Mouse (Mus musculus) thymus, adult 2 months (tissue): ENCODE data around the gene Pgpep1l. TPM values are rescaled to one million over a fixed set of nuclear protein-coding genes. Genes with fewer than 3 reads are reported as not detected.

Experiments used
- DNase-seq: peaks from one replicate; pipeline ENCODE4 v3.0.0; 2021
- H3K27ac ChIP-seq: fragments of 200-500 bp; 2 replicates; pipeline ENCODE4 v1.5.1; 2012; ENCODE audit warnings: low read length, control low read depth; ENCODE audit not compliant: control insufficient read depth, insufficient read depth
- H3K27me3 ChIP-seq: fragments of 200-500 bp; 2 replicates; pipeline ENCODE4 v1.6.1; 2012; ENCODE audit warnings: mild to moderate bottlenecking, low read length, moderate library complexity, mixed read lengths; ENCODE audit not compliant: control insufficient read depth, insufficient read depth
- H3K36me3 ChIP-seq: fragments of 200-500 bp; 2 replicates; pipeline ENCODE4 v1.6.1; 2012; ENCODE audit warnings: mild to moderate bottlenecking, low read length, moderate library complexity; ENCODE audit not compliant: control insufficient read depth, insufficient read depth
- H3K4me1 ChIP-seq: fragments of 200-500 bp; replicated peaks from 2 replicates; pipeline ENCODE4 v1.6.1; 2012; ENCODE audit warnings: low read length; ENCODE audit not compliant: control insufficient read depth, insufficient read depth
- H3K4me3 ChIP-seq: fragments of 200-500 bp; 2 replicates; pipeline ENCODE4 v1.5.1; 2012; ENCODE audit warnings: mild to moderate bottlenecking, low read length, control low read depth, moderate library complexity; ENCODE audit not compliant: control insufficient read depth, insufficient read depth
- CTCF ChIP-seq: fragments of 200-500 bp; IDR thresholded peaks from 2 replicates; pipeline ENCODE4 v1.5.1; 2012; ENCODE audit warnings: mild to moderate bottlenecking, control low read depth, low read length, moderate library complexity, borderline replicate concordance; ENCODE audit not compliant: control insufficient read depth, poor library complexity, insufficient read depth; ENCODE audit errors: extremely low read depth
- POLR2A ChIP-seq: fragments of 200-500 bp; IDR thresholded peaks from 2 replicates; pipeline ENCODE4 v1.6.1; 2012; ENCODE audit warnings: mild to moderate bottlenecking, low read length, control low read depth, moderate library complexity; ENCODE audit not compliant: control insufficient read depth, poor library complexity, insufficient read depth; ENCODE audit errors: extremely low read depth
- WGBS: fragments of 180-500 bp; shearing (Covaris S2); methylation state at CpG from one replicate; pipeline ENCODE4 v1.1.7; 2018; 5-methylcytosine and 5-hydroxymethylcytosine counted together
- polyA plus RNA-seq: library from polyadenylated mRNA; depleted of rRNA; stranded (reverse); fragments of >200 nt; gene quantifications from 2 replicates; pipeline ENCODE4 v1.2.3, GENCODE M21; 2012

The Pgpep1l gene
- polyA plus RNA-seq, 1 experiment: 1.5 TPM

DNA sequence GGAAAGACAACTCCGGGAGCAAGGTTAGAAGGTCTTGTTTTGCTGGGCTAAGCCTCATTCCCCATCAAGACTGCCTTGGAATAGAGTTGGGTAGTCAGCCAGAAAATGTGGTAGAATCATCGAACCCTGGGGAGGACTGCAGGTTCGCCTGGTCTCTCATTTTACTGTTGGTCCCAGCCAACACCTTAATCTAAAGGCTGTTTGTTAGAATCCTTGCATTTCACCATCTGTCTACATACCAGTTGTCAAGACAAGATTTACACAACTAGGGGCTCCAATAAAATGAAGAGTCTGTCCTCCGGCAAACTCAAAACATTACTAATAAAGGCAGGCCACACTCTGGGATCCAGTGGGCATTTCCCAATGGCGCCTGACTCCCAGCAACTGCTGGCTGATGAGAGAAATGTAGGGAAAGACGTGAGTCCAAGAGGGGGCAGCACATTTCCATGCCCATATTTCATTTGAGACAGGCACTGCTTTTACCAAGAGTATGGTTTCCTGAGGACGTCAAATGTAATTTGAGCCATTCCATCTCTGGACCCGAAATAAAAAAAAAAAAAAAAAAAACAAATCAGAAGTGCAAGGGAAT is 1.3 kb downstream of the Pgpep1l start:
- WGBS: 60% methylated on average over 8 of the region's 8 CpGs

DNA sequence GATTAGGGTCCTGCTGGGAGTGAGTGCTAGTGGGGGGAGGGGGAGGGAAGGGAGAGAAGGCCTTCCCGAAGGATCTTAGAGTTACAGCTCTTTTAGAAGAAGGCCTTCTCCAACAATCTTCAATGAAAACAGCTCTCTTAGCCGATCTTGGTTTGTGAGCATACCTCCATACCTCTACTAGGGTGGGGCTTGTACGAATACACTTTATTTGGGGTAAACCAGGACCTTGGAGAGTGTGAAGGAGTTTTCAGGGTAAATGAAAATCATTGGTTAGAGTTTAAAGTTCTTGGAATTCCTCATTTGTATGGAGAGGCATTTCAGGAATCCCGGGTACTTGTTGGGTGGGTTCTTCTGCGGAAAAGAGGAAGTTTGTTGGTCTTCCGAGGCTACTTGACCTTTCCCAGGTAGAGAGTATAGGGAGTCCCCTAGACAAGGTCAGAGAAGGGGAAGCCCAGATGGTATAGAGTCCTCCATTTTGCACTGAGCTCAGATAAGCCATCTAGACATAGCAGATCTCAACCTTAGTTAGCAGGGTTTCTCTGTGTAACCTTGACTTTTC is 4.4 kb downstream of the Pgpep1l start:
- peaks cover 37% of the 10 kb centered on the region for H3K4me1 ChIP-seq

More for the DNA sequence above, 1.3 kb downstream of the Pgpep1l start:
- Histone ChIP-seq H3K27ac (no peak overlapping the region), H3K27me3 (no peaks in the 10 kb centered on the region), H3K36me3 (no peaks in the 10 kb centered on the region), H3K4me3 (no peak overlapping the region), H3K4me1 (peaks cover 44% of the 10 kb centered on the region)
- no peak for TF ChIP-seq POLR2A
- no peak for TF ChIP-seq CTCF
- DNase-seq: peak; percentile 40

DNA sequence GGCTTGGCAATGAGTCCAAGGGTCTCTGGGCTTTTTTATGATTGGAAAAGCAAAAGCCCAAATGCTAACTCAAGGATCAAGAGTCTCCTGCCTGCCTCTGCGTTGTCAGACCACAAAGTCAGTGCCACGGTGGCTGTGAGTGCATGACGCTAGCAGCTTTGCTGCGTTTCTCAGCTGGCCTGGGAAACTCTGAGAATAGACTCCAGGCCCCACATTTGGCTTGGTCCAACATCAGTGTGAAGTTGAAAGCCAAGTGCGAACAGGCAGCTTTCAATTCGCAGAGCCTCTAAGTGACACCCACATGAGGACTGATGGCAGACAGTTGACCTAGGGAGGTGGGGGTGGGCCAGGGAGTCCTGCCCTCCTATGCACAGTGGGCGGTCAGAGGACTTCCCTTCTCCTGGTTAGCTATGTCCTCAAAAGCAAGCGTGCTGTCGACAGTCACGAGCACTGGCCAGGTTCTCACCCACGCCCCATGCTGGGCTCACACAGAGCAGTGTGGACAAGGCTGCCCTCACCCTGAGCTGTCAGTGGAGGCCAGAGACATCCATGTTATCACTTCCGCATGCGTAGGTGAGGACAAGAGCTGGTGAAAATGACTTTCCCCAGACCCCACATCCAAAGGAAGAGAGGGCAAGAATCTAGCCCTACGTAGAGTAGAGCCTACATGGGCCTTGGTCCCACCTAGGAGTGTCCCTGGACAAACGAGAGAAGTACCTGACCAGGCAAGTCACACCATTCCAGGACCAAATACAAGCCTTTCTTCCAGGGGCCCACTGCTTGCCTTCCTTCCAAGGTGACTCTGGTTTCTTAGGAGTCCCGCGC is 5.5 kb downstream of the Pgpep1l start:
- Histone ChIP-seq H3K27me3 (no peaks in the 10 kb centered on the region), H3K4me3 (no peak overlapping the region), H3K36me3 (no peaks in the 10 kb centered on the region), H3K27ac (no peak overlapping the region), H3K4me1 (peaks cover 27% of the 10 kb centered on the region)
- WGBS: 66% methylated on average over 17 of the region's 17 CpGs
- DNase-seq: no peak
- no peak for TF ChIP-seq POLR2A
- no peak for TF ChIP-seq CTCF

More for the DNA sequence above, 4.4 kb downstream of the Pgpep1l start:
- Histone ChIP-seq H3K4me3 (no peak overlapping the region), H3K27ac (no peak overlapping the region), H3K27me3 (no peaks in the 10 kb centered on the region), H3K36me3 (no peaks in the 10 kb centered on the region)
- whole genome bisulfite sequencing: 89% methylated on average over 6 of the region's 6 CpGs
- no peak for TF ChIP-seq POLR2A
- TF ChIP-seq CTCF: no peak
- DNase-seq: no peak

DNA sequence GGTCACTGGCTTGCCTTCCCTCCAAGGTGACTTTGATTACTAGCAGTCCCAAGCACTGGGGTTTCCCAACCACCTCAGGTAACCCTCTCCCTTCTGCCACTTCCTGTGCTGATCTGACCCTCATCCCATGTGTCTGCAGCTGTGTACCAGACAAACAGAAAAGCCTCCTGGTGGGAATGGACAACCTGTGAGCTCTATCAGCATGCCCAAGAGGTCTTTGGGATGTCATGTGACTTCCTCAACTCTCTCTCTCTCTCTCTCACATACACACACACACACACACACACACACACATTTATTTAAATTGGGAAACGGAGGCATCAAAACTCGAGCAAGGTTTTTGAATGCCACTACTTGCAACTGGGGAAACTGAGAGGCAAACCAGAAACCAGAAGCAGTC is 6.3 kb downstream of the Pgpep1l start:
- DNase-seq: no peak
- no peaks in the 10 kb centered on the region for H3K36me3 ChIP-seq
- peaks cover 23% of the 10 kb centered on the region for H3K4me1 ChIP-seq
- WGBS: 20% methylated on average over 2 of the region's 2 CpGs
- no peaks in the 10 kb centered on the region for H3K27me3 ChIP-seq
- TF ChIP-seq POLR2A (no peak), CTCF (no peak)
- no peak overlapping the region for H3K4me3 ChIP-seq
- no peak overlapping the region for H3K27ac ChIP-seq

DNA sequence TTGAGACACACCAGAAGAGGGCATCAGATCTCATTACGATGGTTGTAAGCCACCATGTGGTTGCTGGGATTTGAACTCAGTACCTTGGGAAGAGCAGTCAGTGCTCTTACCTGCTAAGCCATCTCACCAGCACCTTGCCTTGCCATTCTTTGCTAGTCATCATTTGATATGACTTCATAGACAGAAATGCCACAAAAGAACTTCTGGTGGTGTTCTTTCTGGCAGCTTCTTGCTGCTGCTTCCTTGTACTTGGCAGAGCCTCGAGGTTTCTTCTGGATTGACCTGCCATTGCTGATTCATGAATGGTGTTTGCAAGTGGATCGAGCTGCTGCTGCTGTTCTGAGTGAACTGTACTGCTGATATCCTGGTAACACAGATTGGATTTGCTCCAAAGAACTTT is 13.1 kb downstream of the Pgpep1l start:
- Histone ChIP-seq H3K4me3 (no peak overlapping the region), H3K27ac (peak overlapping the region; percentile 21; the same call in 1 of the 2 replicates), H3K4me1 (peaks cover 8% of the 10 kb centered on the region), H3K36me3 (no peaks in the 10 kb centered on the region), H3K27me3 (no peaks in the 10 kb centered on the region)
- no peak for TF ChIP-seq CTCF
- no peak for TF ChIP-seq POLR2A
- DNase-seq: no peak
- WGBS: 93% methylated on average over 3 of the region's 3 CpGs

DNA sequence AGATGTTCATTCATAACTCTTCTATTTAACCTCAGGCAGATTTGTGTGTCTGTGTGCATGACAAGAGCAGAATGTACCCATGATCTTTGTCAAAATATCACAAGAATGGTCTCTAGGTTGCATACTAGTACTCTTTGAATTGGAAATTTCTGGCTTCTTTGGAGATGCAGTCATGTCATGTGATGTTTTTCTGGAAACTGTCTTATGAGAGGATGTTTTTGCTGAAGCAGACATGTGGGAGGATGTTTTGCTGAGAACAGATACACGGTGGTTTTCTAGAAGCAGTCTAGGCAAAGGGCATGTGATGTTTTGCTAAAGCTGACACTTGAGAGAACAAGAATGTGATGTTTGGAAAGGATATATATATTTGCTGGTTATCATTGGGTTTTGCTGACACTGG is 13.6 kb downstream of the Pgpep1l start:
- TF ChIP-seq CTCF (no peak), POLR2A (no peak)
- no peaks in the 10 kb centered on the region for H3K27me3 ChIP-seq
- no peak overlapping the region for H3K27ac ChIP-seq
- no peaks in the 10 kb centered on the region for H3K36me3 ChIP-seq
- no peak for DNase-seq
- no peak overlapping the region for H3K4me3 ChIP-seq
- H3K4me1 ChIP-seq: peaks cover 12% of the 10 kb centered on the region
- WGBS: 54% methylated on average over 1 of the region's 1 CpGs
